Mouse (Mus musculus): Measurements from ENCODE around the gene Olfr912.

The Olfr912 gene

DNA sequence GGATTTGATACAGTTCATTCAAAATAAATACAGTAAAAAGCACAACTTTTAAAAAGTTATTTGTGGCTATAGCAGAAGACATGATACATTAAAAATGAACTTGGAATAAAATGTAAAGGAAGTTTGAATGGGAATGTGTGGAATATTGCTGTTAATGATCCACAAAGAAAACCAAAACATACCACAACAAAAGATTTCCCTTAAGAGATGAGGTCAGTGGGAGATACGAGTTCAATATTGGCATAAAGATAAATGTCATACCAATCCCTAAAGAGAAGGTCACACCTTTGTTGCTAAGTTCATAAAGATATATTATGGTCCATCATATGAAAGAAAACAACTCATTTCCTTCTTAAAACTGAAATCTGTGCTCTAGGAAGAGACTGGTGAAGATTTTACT, at the start of gene Olfr912:
Gene Olfr912, plus strand, starts transcription at position 301 of the 400 bp plus-strand sequence.
- DNase-seq (ENCODE audit: low spot score in 2 of 2), result no peak

GRCm38 (mm10) chr9:38537549-38537948, 42.4 kb upstream of the Olfr912 start, which contains the start of gene Olfr910:
Olfr910 (plus strand) TSS chr9:38537849.
- no peak for DNase-seq (ENCODE audit: low spot score in 2 of 2)

DNA sequence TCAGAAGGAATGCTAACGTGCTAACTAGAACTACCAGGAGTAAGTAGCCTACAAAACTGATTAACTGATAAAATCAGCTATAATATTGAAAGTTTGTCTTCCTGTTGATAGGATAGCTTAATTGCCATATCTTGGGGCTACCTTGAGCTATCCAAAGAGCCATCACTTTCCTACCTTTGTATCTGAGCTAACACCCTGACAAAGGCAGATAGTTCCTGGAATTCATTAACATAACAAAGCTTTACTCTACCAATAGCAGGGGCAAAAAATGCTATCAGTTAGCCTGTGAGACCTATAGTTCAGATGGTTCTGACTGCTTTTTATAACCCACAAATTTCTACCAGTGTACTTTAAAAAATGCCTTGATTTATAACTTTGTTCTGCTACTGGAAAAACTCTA, 11.1 kb downstream of the Olfr912 start:
- DNase-seq (ENCODE audit: low spot score in 2 of 2), result no peak

DNA sequence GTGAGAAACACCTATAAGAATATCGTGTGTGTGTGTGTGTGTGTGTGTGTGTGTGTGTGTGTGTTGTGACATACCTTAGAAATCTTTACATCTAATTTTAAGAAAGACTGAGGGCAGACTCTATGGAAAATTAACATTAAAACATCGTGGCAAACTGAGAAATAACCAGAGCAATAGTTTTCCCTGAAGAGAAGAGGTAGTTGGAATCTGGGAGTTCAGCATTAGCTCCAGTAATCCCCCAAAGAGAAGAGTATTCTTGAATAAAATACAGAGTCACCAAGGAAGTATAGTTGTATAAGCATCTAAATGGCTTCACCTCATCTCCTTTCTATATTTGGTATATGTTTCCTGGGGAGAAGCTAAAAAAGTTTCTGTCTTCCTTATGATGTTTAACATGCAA, 12.5 kb downstream of the Olfr912 start, which contains the start of gene Olfr913:
Gene Olfr913, plus strand, starts transcription at position 301 of the 400 bp plus-strand sequence.
- no peak for DNase-seq (ENCODE audit: low spot score in 2 of 2)

DNA sequence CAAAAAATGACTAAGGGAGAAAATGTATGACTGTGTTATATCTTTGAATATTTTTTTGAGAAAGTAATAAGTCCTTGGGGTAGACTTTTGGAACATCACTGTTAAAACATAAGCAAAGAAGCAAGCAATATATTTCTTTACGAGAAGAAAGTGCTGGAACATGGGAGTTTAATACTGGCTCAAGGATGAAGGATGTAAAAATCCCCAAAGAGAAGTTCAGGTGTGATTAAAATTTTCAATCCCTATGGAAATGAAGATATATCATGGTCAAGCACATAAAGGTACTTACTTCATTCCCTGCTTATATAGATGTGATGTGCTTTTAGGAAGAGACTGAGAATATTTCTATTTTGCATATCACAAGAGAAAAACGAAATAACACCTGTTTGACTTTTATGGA, 24.8 kb downstream of the Olfr912 start, which contains the start of gene Olfr914:
Gene Olfr914, plus strand, starts transcription at position 301 of the 400 bp plus-strand sequence.
- DNase-seq (ENCODE audit: low spot score in 2 of 2), result no peak

DNA sequence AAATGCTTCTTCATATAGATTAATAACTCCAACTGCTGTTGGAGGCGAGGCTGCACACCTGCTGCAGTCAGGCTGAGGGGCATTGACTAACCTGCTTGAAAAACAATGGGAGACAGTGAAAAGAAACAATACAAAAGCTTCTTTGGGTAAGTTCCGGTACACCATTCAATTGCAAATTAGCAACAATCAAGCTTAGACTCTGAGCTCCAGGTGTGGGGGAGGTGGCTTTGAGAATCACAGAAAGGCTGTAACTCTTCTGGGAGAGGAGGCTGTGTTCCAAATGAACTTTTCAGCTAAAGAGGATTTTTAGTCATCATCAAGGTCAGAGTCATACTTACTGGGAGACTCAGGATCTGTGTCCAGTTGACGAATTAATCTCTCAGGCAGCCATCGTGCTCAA, 52.4 kb downstream of the Olfr912 start:
- no peak for DNase-seq (ENCODE audit: low spot score in 2 of 2)

Measured in spleen, postnatal 4 days (tissue).